Mouse (Mus musculus): ENCODE measurements around the gene Pnpla1.
"Not testable (repeated sequence)": the region's sequence is repeated elsewhere in the genome, so short reads cannot be mapped to it uniquely, and the experiment has no call there.

Pnpla1 gene

GRCm38 (mm10) chr17:28841947-28842346 is 16.3 kb upstream of the Pnpla1 start:
- not testable (repeated sequence) for DNase-seq (ENCODE audit: low spot score in 2 of 2)

- DNase-seq (ENCODE audit: low spot score in 2 of 2), result no peak
Measured at GRCm38 (mm10) chr17:28843665-28844064, 14.5 kb upstream of the Pnpla1 start.

GRCm38 (mm10) chr17:28846974-28847617 is 11.1 kb upstream of the Pnpla1 start:
- DNase-seq (ENCODE audit: low spot score in 2 of 2), result no peak

DNA sequence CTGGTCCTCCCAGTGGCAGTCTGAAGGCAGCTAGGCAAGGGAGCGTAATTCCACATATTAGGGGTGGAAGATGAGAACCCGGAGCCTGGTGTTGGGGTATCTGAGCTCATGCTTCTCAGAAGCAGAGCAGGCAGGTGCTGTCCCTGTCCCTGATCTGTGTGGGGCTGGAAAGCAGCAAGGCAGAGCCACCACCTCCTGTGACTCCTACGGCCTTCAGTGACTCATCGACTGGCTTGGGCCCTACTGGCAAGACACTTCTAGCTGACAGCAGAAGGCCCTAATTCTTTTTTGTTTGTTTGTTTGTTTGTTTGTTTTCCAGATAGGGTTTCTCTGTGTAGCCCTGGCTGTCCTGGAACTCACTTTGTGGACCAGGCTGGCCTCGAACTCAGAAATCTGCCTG is 7.7 kb upstream of the Pnpla1 start:
- DNase-seq (ENCODE audit: low spot score in 2 of 2), result no peak

- DNase-seq (ENCODE audit: low spot score in 2 of 2), result no peak
Measured at GRCm38 (mm10) chr17:28854377-28854776, 3.8 kb upstream of the Pnpla1 start.

GRCm38 (mm10) chr17:28855166-28855885 is 2.9 kb upstream of the Pnpla1 start:
- peak; percentile 59 to 81 for DNase-seq (ENCODE audit: low spot score in 2 of 2)

DNA sequence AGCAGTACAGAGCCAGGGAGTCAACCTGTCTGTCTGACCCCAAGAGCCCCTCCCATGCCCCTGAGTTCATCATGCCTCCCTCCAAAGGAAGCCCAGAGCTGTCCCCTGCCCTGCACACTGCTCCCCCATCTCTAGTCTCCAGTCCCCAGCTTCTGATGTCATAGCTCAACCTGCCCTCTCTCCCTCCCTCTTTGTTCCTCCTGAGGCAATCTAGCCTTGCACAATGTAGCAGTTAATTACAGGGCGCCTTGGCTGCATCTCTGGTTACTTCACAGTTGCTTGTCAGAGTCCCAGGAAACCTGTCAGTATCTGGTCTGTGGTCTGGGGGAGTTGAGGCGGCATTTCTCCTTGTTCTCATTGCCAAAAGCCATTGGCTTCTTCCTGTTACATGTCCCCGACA is 2.2 kb upstream of the Pnpla1 start:
- DNase-seq (ENCODE audit: low spot score in 2 of 2), result no peak

DNA sequence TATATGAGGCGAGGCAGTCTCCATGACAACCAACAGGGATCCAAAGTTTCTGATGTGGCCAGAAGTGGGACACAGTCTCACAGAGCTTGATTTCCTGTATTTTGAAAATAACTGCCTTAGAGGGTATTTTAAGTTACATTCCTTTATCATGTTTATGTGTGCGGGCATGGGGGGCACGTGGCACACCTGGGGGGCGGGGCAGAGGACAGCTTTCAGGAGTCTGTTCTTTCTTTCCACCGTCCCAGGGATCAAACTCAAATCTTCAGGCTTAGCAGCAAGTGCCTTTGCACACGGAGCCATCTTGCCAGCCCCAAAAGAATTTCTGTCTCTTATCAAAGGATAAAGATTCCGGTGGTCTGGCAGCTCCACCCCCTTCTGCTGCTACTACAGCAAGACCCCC is 5.7 kb downstream of the Pnpla1 start:
- no peak for DNase-seq (ENCODE audit: low spot score in 2 of 2)

DNA sequence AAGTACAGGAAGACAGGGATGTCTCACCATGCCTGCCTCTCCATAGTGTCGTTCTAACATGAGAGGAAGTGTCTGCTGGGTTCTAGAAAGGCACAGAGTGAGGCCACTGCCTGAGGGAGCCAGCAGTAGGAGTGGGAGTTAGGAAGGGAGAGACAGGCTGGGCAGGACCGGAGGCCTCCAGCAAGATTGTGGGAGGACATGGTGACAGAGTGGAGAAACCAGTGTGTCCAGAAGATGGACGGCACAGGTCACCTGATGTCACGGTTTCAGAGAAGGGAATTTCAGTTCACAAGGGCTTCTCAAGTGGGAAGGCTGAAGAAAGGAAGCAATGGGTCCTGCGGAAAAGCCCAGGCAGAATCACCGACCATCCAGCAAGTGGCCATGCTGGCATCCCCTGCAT is 6.3 kb downstream of the Pnpla1 start:
- no peak for DNase-seq (ENCODE audit: low spot score in 2 of 2)

DNA sequence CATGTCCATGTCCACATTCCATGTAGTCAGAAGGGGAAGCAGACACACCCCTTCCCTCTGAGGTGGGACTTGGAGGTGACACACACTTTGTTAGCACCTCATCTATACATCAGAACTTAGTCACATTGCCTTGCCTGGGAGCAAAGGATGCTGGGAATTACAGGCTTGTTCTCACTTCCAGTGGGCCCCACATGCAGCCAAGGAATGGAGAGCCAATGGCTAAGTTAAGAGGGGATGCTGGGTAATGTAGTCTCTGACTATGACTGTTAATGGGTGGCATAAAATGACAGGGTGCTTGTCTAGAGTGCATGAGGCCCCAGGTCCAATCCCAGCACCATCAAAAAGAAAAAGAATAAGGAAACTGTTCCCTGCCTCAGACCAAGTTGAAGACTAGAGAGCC is 8.7 kb downstream of the Pnpla1 start:
- DNase-seq (ENCODE audit: low spot score in 2 of 2), result no peak

DNA sequence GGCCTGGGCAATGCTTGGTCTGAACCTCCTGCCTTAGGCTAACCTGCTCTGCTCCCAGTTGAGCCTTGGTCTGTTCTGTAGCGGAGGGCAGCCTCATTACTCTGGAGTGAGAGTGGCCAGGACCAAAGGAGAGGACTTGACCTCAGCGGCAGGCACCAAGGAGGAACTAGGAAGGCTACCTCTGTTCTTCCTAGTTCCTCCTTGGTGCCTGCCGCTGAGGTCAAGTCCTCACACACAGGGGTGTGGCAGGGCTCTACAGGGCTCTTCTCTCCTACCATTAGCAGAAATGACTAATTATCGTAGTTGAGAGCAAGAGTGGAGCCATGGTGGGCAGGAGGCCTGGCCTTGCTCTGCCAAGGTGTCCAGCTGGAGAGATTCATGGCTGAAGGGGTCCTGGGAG is 9.2 kb downstream of the Pnpla1 start:
- no peak for DNase-seq (ENCODE audit: low spot score in 2 of 2)

DNA sequence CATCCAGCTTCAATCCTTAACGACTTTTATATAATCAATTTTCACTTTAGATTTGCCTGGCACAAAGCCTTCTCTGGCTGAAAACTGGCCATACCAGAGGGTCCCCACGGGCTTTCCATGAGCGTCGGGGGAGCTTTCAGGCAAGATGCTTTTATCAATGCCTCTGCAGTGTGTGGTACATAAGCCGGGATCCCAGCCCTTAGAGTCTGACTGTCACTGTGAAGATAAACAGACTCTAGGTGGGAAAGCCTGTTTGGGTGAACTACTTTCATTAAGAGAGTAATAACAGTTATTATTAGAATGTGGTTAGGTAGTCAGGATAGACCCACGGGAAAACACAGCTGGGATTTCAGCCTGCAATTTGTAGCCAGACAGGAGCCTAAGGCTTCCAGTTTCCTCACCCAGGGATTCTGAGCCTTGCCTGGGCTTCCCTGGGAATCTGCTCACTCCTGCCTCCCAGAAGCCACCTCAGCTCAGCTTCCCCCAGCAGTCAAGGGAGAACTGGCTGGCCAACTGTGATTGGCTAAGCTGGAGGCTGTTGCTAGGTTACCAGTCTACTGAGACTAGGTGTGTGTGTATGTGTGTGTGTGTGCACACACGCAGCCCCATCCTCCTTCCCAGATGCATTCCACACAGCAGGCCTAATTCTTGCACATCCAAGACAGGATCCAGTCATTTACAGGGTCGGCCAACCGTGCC is 11.3 kb downstream of the Pnpla1 start:
- no peak for DNase-seq (ENCODE audit: low spot score in 2 of 2)

GRCm38 (mm10) chr17:28870435-28870834 is 12.2 kb downstream of the Pnpla1 start:
- no peak for DNase-seq (ENCODE audit: low spot score in 2 of 2)

DNA sequence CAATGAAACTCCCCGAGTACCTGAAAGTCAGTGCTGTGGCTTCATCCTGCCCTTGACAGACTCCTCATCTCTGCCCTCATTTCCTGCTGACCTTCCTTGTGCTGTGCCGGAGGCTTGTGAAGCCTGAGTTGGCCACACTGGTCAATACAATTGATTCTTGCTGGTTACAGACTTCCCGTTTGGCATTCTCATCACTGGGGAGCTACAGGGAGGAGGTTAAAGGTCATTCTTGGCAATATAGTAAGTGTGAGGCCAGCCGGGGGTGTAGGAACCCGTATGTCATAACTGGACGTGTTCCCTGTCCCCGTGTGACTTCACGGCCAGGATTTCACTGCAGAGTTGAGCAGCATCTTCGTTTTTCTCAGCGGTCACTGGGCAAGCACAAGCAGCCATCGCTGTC is 13.6 kb downstream of the Pnpla1 start:
- DNase-seq (ENCODE audit: low spot score in 2 of 2), result no peak

GRCm38 (mm10) chr17:28872322-28872721 is 14.1 kb downstream of the Pnpla1 start:
- no peak for DNase-seq (ENCODE audit: low spot score in 2 of 2)

GRCm38 (mm10) chr17:28874216-28874615 is 16.0 kb downstream of the Pnpla1 start:
- DNase-seq (ENCODE audit: low spot score in 2 of 2), result no peak

GRCm38 (mm10) chr17:28874825-28875224 is 16.6 kb downstream of the Pnpla1 start:
- DNase-seq (ENCODE audit: low spot score in 2 of 2), result no peak

DNA sequence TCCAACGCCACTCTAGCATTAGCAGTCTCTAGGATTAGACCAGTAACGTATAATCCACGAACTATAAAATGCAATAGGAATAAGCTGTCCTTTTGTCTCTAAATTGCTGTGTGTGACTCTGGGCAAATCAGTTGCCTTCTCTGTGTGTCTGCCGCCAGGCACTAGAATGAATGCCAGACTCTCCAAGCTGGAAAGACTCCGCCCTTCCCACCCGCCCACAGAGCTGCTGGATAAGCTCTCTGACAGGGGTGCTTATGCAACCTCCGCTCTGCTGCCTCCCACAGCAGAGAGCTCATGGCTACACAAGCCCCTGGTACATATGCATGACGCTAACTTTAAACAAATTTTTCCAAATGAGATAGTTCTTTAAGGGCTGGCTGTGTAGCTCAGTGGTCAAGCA is 17.1 kb downstream of the Pnpla1 start:
- no peak for DNase-seq (ENCODE audit: low spot score in 2 of 2)

- DNase-seq (ENCODE audit: low spot score in 2 of 2), result no peak
Measured at GRCm38 (mm10) chr17:28876331-28876730, 18.1 kb downstream of the Pnpla1 start.

- DNase-seq (ENCODE audit: low spot score in 2 of 2), result peak in 1 of 2 experiments; percentile 39
Measured at GRCm38 (mm10) chr17:28876821-28877220, 18.6 kb downstream of the Pnpla1 start.

GRCm38 (mm10) chr17:28879931-28880391 is 21.8 kb downstream of the Pnpla1 start:
- peak; percentile 66 to 84 for DNase-seq (ENCODE audit: low spot score in 2 of 2)

DNA sequence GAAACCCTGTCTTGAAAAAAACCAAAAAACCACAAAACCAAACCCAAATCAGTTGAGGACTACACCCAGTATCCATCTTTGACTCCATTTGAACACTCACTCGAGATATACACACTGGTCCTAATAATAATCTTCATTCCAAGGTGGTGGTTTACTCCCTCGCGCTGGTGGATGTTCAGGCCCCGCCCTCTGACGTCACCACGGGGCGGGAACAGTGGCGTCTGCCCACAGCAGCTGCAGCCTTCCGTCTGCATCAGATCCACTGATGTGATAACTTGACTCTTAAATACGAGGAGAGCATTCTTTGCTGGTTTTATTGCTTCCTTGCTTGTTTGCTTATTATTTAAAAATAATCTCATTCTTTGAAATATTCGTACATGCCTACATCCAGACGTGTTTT is 24.1 kb downstream of the Pnpla1 start:
- DNase-seq (ENCODE audit: low spot score in 2 of 2), result peak; percentile 52 to 87

DNA sequence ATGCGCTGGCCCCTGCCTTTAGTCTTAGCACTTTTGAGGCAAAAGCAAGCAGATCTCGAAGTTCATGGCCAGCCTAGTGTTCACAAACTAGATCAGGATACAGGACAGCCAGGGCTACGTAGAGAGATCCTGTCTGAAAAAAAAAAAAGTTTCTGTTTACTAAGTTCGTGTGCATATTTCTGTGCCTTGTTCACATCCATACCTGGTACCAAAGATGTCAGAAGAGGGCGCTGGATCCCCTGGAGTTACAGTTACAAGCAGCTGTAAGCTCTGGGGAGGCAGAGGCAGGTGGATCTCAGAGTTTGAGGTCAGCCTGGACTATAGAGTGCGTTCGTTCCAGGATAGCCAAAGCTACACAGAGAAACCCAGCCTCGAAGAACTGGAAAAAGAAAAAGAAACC is 24.6 kb downstream of the Pnpla1 start:
- peak in 1 of 2 experiments; percentile 45 for DNase-seq (ENCODE audit: low spot score in 2 of 2)
